In genomic region chr11:57646416-57646815, GRCm38 (mm10) we compare ENCODE assay signal across 9 mouse cellular contexts. TPM values are rescaled to one million over a fixed set of nuclear protein-coding genes. Genes with fewer than 3 reads are reported as not detected.
DNase-seq lines count a peak whose midpoint lies in the region; ATAC-seq and TF ChIP-seq lines count a peak whose summit lies in the region.
"Had no signal": no experiment of that assay in that cellular context is flagged by ENCODE, and none has a peak within 500 bp of the region (broad histone marks: within the 10 kb centered on the region; RNA-seq: fewer than 3 reads in every experiment).

No protein-coding gene starts in this region.

- H3K4me3 ChIP-seq in kidney, adult 2 months (ENCODE audit: insufficient read depth, low read depth, low read length): peak overlapping the region; percentile 11; the same call in 1 of the 2 replicates
- H3K4me3 ChIP-seq in brown adipose tissue, adult 24 weeks (ENCODE audit: insufficient read depth, low read depth, low read length): peak overlapping the region; percentile 76
- peak overlapping the region; percentile 0; the same call in 1 of the 2 replicates for H3K4me3 ChIP-seq in hindbrain, embryonic 12.5 days
- peak overlapping the region; percentile 74 for H3K4me3 ChIP-seq in midbrain, embryonic 14.5 days (replicated peaks; ENCODE audit: low read depth, low read length)

- DNase-seq in kidney, adult 2 months: no peak
- no peak for DNase-seq in kidney, adult 8-10 months
- DNase-seq in midbrain, embryonic 14.5 days: no peak
- no peak for DNase-seq in cerebellum, adult 9-11 months
- DNase-seq in embryo, embryonic 10.5 days (ENCODE audit: low spot score): no peak
- DNase-seq in frontal cortex, adult 2 months (ENCODE audit: extremely low spot score in 1 of 2, low spot score in 1 of 2): no peak
- DNase-seq: thymus, adult 18-20 months had no signal

- WGBS in kidney, adult 2 months: 39% methylated on average over 1 of the region's 1 CpGs
- 31% methylated on average over 1 of the region's 1 CpGs for WGBS in hindbrain, embryonic 12.5 days
- WGBS in midbrain, embryonic 14.5 days: 8% methylated on average over 1 of the region's 1 CpGs

- no peaks in the 10 kb centered on the region for H3K9me3 ChIP-seq in hindbrain, embryonic 12.5 days (replicated peaks)
- no peaks in the 10 kb centered on the region for H3K9me3 ChIP-seq in midbrain, embryonic 14.5 days (ENCODE audit: control insufficient read depth, low read length)

- no peak overlapping the region for H3K9ac ChIP-seq in hindbrain, embryonic 12.5 days
- H3K9ac ChIP-seq in midbrain, embryonic 14.5 days (replicated peaks; ENCODE audit: low read length): no peak overlapping the region

- H3K27me3 ChIP-seq in kidney, adult 2 months (replicated peaks; ENCODE audit: control insufficient read depth, insufficient read depth, low read length): no peaks in the 10 kb centered on the region
- H3K27me3 ChIP-seq in hindbrain, embryonic 12.5 days: no peaks in the 10 kb centered on the region
- H3K27me3 ChIP-seq in midbrain, embryonic 14.5 days (ENCODE audit: control insufficient read depth, insufficient read depth, low read length): no peaks in the 10 kb centered on the region; the same call in 1 of the 2 replicates

- no peak for TF ChIP-seq POLR2A in kidney, adult 2 months (IDR thresholded peaks at IDR 0.05; ENCODE audit: low read depth, low read length)

- H3K4me1 ChIP-seq in kidney, adult 2 months (ENCODE audit: control insufficient read depth, insufficient read depth, low read length): no peaks in the 10 kb centered on the region
- H3K4me1 ChIP-seq in brown adipose tissue, adult 24 weeks (ENCODE audit: control insufficient read depth, insufficient read depth, insufficient read length, low read length): peaks cover 6% of the 10 kb centered on the region; the same call in 1 of the 2 replicates
- H3K4me1 ChIP-seq in hindbrain, embryonic 12.5 days: peaks cover 42% of the 10 kb centered on the region
- H3K4me1 ChIP-seq in midbrain, embryonic 14.5 days (ENCODE audit: control insufficient read depth, insufficient read depth, low read length): peaks cover 23% of the 10 kb centered on the region

- H3K36me3 ChIP-seq in kidney, adult 2 months (ENCODE audit: control insufficient read depth, insufficient read depth, low read length): no peaks in the 10 kb centered on the region
- H3K36me3 ChIP-seq in hindbrain, embryonic 12.5 days: no peaks in the 10 kb centered on the region
- H3K36me3 ChIP-seq in midbrain, embryonic 14.5 days (ENCODE audit: control insufficient read depth, insufficient read depth, low read length): no peaks in the 10 kb centered on the region

- no peak for TF ChIP-seq CTCF in kidney, adult 2 months (conservative IDR thresholded peaks at IDR 0.05; ENCODE audit: insufficient read depth, insufficient read length, low read depth, low read length)

- H3K27ac ChIP-seq in kidney, adult 2 months (ENCODE audit: insufficient read depth, low read depth, low read length): no peak overlapping the region
- no peak overlapping the region for H3K27ac ChIP-seq in brown adipose tissue, adult 24 weeks (replicated peaks; ENCODE audit: low read depth, low read length)
- H3K27ac ChIP-seq in hindbrain, embryonic 12.5 days: no peak overlapping the region
- H3K27ac ChIP-seq in midbrain, embryonic 14.5 days (replicated peaks; ENCODE audit: low read depth, low read length): no peak overlapping the region

- no peak for ATAC-seq in hindbrain, embryonic 12.5 days (ENCODE audit: low FRiP score)
- ATAC-seq in midbrain, embryonic 14.5 days (ENCODE audit: low FRiP score, low TSS enrichment): no peak

- H3K4me2 ChIP-seq in hindbrain, embryonic 12.5 days (replicated peaks): peak overlapping the region; percentile 95
- peak overlapping the region; percentile 97 for H3K4me2 ChIP-seq in midbrain, embryonic 14.5 days (ENCODE audit: low read length)

RNA-seq across cellular contexts. Expression of gene Galnt10, which starts 1.2 kb away (rescaled TPM):
- polyA plus RNA-seq in kidney, adult 2 months (2012; rRNA removed): 10.5 and 11.1 TPM in 2 replicates
- 2.5 and 3.3 TPM in 2 replicates for polyA plus RNA-seq in brown adipose tissue, adult 24 weeks (2012; ENCODE audit: insufficient read depth, insufficient read length, missing spikeins)
- 31.1 and 31.4 TPM in 2 replicates for polyA plus RNA-seq in hindbrain, embryonic 12.5 days (2016; fragmentation: Nextera tagmentation; extraction: Ambion mirVana)
- 10.1 and 11.6 TPM in 2 replicates for polyA plus RNA-seq in midbrain, embryonic 14.5 days (2014; fragmentation: Nextera tagmentation; extraction: Ambion mirVana)
- polyA plus RNA-seq in frontal cortex, adult 2 months (2012; rRNA removed): 8.6 and 9.7 TPM in 2 replicates

Comparison
In these comparisons a context has a peak if more than half of its experiments do, and no peak if none do; other contexts are left out.
1. H3K4me3 ChIP-seq: peak in every context shown above with its lines; median percentile 76 in brown adipose tissue, adult 24 weeks; 74 in midbrain, embryonic 14.5 days; 11 in kidney, adult 2 months; 0 in hindbrain, embryonic 12.5 days.